In the genomic region with DNA sequence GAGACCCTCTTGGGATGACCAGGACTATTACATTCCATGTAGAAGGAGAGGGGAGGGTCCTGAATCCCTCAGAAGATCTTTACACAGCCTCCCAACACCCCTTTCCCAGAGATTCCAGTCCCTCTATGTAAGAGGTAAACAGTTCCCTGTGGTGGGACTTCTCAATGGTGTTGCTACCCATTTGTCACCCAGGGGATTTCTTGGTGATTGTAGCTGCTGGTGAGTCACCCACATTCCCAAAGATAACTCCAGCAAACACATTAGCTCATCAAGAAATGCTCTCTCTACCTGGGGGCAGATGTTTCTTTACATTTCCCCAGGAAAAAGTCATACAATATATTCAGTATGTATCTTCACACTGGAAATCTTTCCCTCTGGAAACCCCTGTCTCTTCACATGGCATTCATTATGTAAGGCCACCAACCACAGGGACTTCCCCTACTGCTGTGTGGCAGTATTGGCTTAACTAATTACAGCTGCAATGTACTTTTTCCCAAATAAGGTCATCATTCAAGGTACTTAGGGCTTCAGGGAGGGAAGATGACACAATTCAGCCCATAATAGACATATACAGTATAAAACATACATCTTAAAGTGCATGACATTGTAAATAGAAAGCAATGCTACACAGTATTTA, we compare ENCODE assay signal across 30 mouse cellular contexts.
DNase-seq lines count a peak whose midpoint lies in the region; ATAC-seq lines count a peak whose summit lies in the region.
"Had no signal": no experiment of that assay in that cellular context is flagged by ENCODE, and none has a peak within 500 bp of the region (broad histone marks: within the 10 kb centered on the region; RNA-seq: fewer than 3 reads in every experiment).

No protein-coding gene starts in this region.

- DNase-seq in forebrain, embryonic 11.5 days (ENCODE audit: low spot score), result peak; percentile 13
- no peak for DNase-seq in forebrain, embryonic 14.5 days (ENCODE audit: low spot score)
- peak; percentile 0 for DNase-seq in thymus, postnatal 14 days
- DNase-seq in thymus, postnatal 10 days (ENCODE audit: low spot score in 2 of 2), result no peak
- peak; percentile 65 for DNase-seq in embryonic facial prominence, embryonic 14.5 days (ENCODE audit: low spot score)
- no peak for DNase-seq in left cerebral cortex, adult 18-20 months (ENCODE audit: low spot score in 2 of 2)
- no peak for DNase-seq in heart, adult 18-20 months
- DNase-seq: adrenal gland, adult 8-10 months; cerebellum, adult 8-10 months; embryo, embryonic 11 days; gastrocnemius, adult 2 months; gastrocnemius, postnatal 36 days; kidney, adult 18-20 months; kidney, postnatal 25 days; left cerebral cortex, postnatal 4 days; liver; lung, adult 2 months; lung, postnatal 10 days; midbrain, embryonic 14.5 days; right cerebral cortex, postnatal 4 days; thymus, adult 18-20 months; thymus, postnatal 4 days had no signal

- no peak overlapping the region for H3K4me3 ChIP-seq in forebrain, embryonic 11.5 days (ENCODE audit: low read depth, low read length)
- no peak overlapping the region for H3K4me3 ChIP-seq in forebrain, embryonic 14.5 days (ENCODE audit: low read depth, low read length)
- H3K4me3 ChIP-seq in embryonic facial prominence, embryonic 14.5 days (ENCODE audit: low read depth, low read length), result no peak overlapping the region
- H3K4me3 ChIP-seq: forebrain, embryonic 15.5 days; gastrocnemius, adult 2 months; heart, embryonic 15.5 days; kidney, embryonic 15.5 days; neural tube, embryonic 12.5 days had no signal

- H3K27me3 ChIP-seq in forebrain, embryonic 11.5 days (ENCODE audit: control insufficient read depth, insufficient read depth, low read length), result 0 out of 2 replicates have a peak, but pooled peaks cover 2% of the 10 kb centered on the region
- no peaks in the 10 kb centered on the region for H3K27me3 ChIP-seq in forebrain, embryonic 14.5 days (replicated peaks; ENCODE audit: control insufficient read depth, insufficient read depth, low read length)
- no peaks in the 10 kb centered on the region for H3K27me3 ChIP-seq in embryonic facial prominence, embryonic 14.5 days (replicated peaks; ENCODE audit: control insufficient read depth, insufficient read depth, low read length)
- H3K27me3 ChIP-seq: forebrain, embryonic 15.5 days; heart, embryonic 15.5 days; kidney, embryonic 15.5 days; neural tube, embryonic 12.5 days had no signal

- H3K4me2 ChIP-seq in forebrain, embryonic 11.5 days (ENCODE audit: low read depth, low read length, severe bottlenecking), result no peak overlapping the region
- no peak overlapping the region for H3K4me2 ChIP-seq in forebrain, embryonic 14.5 days (ENCODE audit: low read length)
- no peak overlapping the region for H3K4me2 ChIP-seq in embryonic facial prominence, embryonic 14.5 days (ENCODE audit: low read depth, low read length)
- H3K4me2 ChIP-seq: forebrain, embryonic 15.5 days; heart, embryonic 15.5 days; kidney, embryonic 15.5 days; neural tube, embryonic 12.5 days had no signal

- no peaks in the 10 kb centered on the region for H3K9me3 ChIP-seq in forebrain, embryonic 11.5 days (ENCODE audit: control insufficient read depth, low read length)
- H3K9me3 ChIP-seq in forebrain, embryonic 14.5 days (replicated peaks; ENCODE audit: control insufficient read depth, low read length), result no peaks in the 10 kb centered on the region
- no peaks in the 10 kb centered on the region for H3K9me3 ChIP-seq in embryonic facial prominence, embryonic 14.5 days (ENCODE audit: control insufficient read depth, low read length)
- H3K9me3 ChIP-seq: heart, embryonic 15.5 days; kidney, embryonic 15.5 days; neural tube, embryonic 12.5 days had no signal

- peaks cover 8% of the 10 kb centered on the region; the same call in 1 of the 2 replicates for H3K4me1 ChIP-seq in forebrain, embryonic 11.5 days (replicated peaks; ENCODE audit: control insufficient read depth, insufficient read depth, low read length)
- H3K4me1 ChIP-seq in forebrain, embryonic 14.5 days (ENCODE audit: control insufficient read depth, insufficient read depth, low read length), result peaks cover 5% of the 10 kb centered on the region; the same call in 1 of the 2 replicates
- H3K4me1 ChIP-seq in embryonic facial prominence, embryonic 14.5 days (ENCODE audit: control insufficient read depth, insufficient read depth, low read length), result peaks cover 4% of the 10 kb centered on the region

- H3K9ac ChIP-seq in forebrain, embryonic 11.5 days (ENCODE audit: low read length), result no peak overlapping the region
- no peak overlapping the region for H3K9ac ChIP-seq in forebrain, embryonic 14.5 days (ENCODE audit: low read length)
- H3K9ac ChIP-seq in embryonic facial prominence, embryonic 14.5 days (ENCODE audit: low read depth, low read length), result no peak overlapping the region
- H3K9ac ChIP-seq: forebrain, embryonic 15.5 days; heart, embryonic 15.5 days; kidney, embryonic 15.5 days; liver, embryonic 14.5 days; neural tube, embryonic 12.5 days had no signal

- H3K27ac ChIP-seq in forebrain, embryonic 11.5 days (ENCODE audit: low read depth, low read length), result no peak overlapping the region
- no peak overlapping the region for H3K27ac ChIP-seq in forebrain, embryonic 14.5 days (ENCODE audit: low read depth, low read length)
- peak overlapping the region; percentile 36; the same call in 1 of the 2 replicates for H3K27ac ChIP-seq in embryonic facial prominence, embryonic 14.5 days (replicated peaks; ENCODE audit: low read depth, low read length)
- H3K27ac ChIP-seq: forebrain, embryonic 15.5 days; gastrocnemius, adult 2 months; heart, embryonic 15.5 days; kidney, embryonic 15.5 days; liver, embryonic 14.5 days; macrophage; neural tube, embryonic 12.5 days; stomach, postnatal 0 days had no signal

- H3K36me3 ChIP-seq in forebrain, embryonic 11.5 days (ENCODE audit: control insufficient read depth, insufficient read depth, low read length), result no peaks in the 10 kb centered on the region
- H3K36me3 ChIP-seq in forebrain, embryonic 14.5 days (ENCODE audit: control insufficient read depth, insufficient read depth, low read length), result no peaks in the 10 kb centered on the region
- H3K36me3 ChIP-seq in embryonic facial prominence, embryonic 14.5 days (ENCODE audit: control insufficient read depth, insufficient read depth, low read length), result no peaks in the 10 kb centered on the region
- H3K36me3 ChIP-seq: forebrain, embryonic 15.5 days; heart, embryonic 15.5 days; kidney, embryonic 15.5 days; neural tube, embryonic 12.5 days had no signal

- ATAC-seq in forebrain, embryonic 11.5 days (replicated peaks; ENCODE audit: low FRiP score), result no peak
- ATAC-seq in forebrain, embryonic 14.5 days, result no peak
- peak; percentile 61; the same call in 1 of the 2 replicates for ATAC-seq in embryonic facial prominence, embryonic 14.5 days (ENCODE audit: low read depth)
- ATAC-seq: forebrain, embryonic 15.5 days; hindbrain, embryonic 16.5 days had no signal

Comparison
In these comparisons a context has a peak if more than half of its experiments do, and no peak if none do; other contexts are left out.
1. DNase-seq: peak in forebrain, embryonic 11.5 days (single experiment), thymus, postnatal 14 days (single experiment) and embryonic facial prominence, embryonic 14.5 days (single experiment); none in forebrain, embryonic 14.5 days (single experiment), thymus, postnatal 10 days (0 of 2), left cerebral cortex, adult 18-20 months (0 of 2) and heart, adult 18-20 months (0 of 2).